ENCODE assay signal across 8 mouse cellular contexts in the genomic region with DNA sequence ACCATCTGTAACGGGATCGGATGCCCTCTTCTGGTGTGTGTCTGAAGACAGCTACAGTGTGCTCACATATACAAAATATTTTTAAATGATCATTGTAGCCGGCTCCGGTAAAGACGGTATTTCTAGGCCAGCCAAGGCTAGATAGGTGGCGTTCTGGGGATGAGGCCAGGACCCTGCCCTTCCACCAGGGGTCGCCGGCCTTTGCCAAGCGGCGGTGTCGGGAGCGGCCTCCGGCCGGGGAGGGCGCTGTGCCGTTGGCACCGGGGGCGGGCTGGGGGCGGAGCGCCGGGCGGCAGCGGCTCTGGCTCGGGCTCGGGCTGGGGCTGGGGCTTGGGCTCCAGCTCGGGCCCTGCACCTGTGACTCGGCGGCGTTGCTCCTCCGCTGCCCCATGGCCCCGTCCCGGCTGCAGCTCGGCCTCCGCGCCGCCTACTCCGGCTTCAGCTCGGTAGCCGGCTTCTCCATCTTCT. TPM values are rescaled to one million over a fixed set of nuclear protein-coding genes. Genes with fewer than 3 reads are reported as not detected.
DNase-seq lines count a peak whose midpoint lies in the region; ATAC-seq and TF ChIP-seq lines count a peak whose summit lies in the region.

No protein-coding gene starts in this region.

- peak overlapping the region; percentile 68 for H3K4me3 ChIP-seq in cerebellum, adult 2 months (replicated peaks; ENCODE audit: insufficient read depth, low read depth, low read length)
- H3K4me3 ChIP-seq in hindbrain, embryonic 11.5 days (ENCODE audit: low read depth, low read length): peak overlapping the region; percentile 82

- peaks cover 28% of the 10 kb centered on the region for H3K4me1 ChIP-seq in cerebellum, adult 2 months (ENCODE audit: control insufficient read depth, insufficient read depth, low read length)
- H3K4me1 ChIP-seq in hindbrain, embryonic 11.5 days (replicated peaks; ENCODE audit: control insufficient read depth, insufficient read depth, low read length): no peaks in the 10 kb centered on the region; the same call in none of the 2 replicates

- under 1% methylated on average over 38 of the region's 39 CpGs for WGBS in cerebellum, adult 2 months
- WGBS in hindbrain, embryonic 11.5 days: 5% methylated on average over 26 of the region's 39 CpGs

- DNase-seq in MEL-GATA-1-ER (ENCODE audit: extremely low read depth, low read depth): peak; percentile 86
- peak; percentile 91 to 92 for DNase-seq in cerebellum, adult 2 months
- peak; percentile 82 for DNase-seq in forelimb bud, embryonic 11.5 days (ENCODE audit: low read depth, low spot score)
- DNase-seq in hindbrain, embryonic 11.5 days (ENCODE audit: low spot score): peak; percentile 90
- DNase-seq in layer of hippocampus, postnatal 10 days (ENCODE audit: low spot score in 2 of 2): peak; percentile 92 to 93
- DNase-seq in lung, postnatal 10 days: peak; percentile 93
- peak; percentile 87 for DNase-seq in ovary, postnatal 14 days (ENCODE audit: low spot score)
- peak; percentile 96 for DNase-seq in thymus, postnatal 14 days

- peak; percentile 68 for TF ChIP-seq POLR2A in cerebellum, adult 2 months (IDR thresholded peaks at IDR 0.05; ENCODE audit: borderline replicate concordance, insufficient read depth, low read length)

- H3K9me3 ChIP-seq in hindbrain, embryonic 11.5 days (ENCODE audit: control insufficient read depth, low read length): no peaks in the 10 kb centered on the region

- ATAC-seq in hindbrain, embryonic 11.5 days (ENCODE audit: low FRiP score): peak; percentile 81

- H3K27me3 ChIP-seq in cerebellum, adult 2 months (ENCODE audit: control insufficient read depth, insufficient read depth, low read length): no peaks in the 10 kb centered on the region
- H3K27me3 ChIP-seq in hindbrain, embryonic 11.5 days (ENCODE audit: control insufficient read depth, insufficient read depth, low read length): peaks cover 4% of the 10 kb centered on the region

- peak overlapping the region; percentile 83 for H3K9ac ChIP-seq in hindbrain, embryonic 11.5 days (ENCODE audit: low read depth, low read length)

- peak; percentile 86 for TF ChIP-seq CTCF in cerebellum, adult 2 months (IDR thresholded peaks at IDR 0.05; ENCODE audit: borderline replicate concordance, insufficient read depth, low read depth, low read length)

- peak overlapping the region; percentile 94 for H3K27ac ChIP-seq in cerebellum, adult 2 months (ENCODE audit: insufficient read depth, low read length)
- H3K27ac ChIP-seq in hindbrain, embryonic 11.5 days (ENCODE audit: low read depth, low read length): no peak overlapping the region

- H3K36me3 ChIP-seq in hindbrain, embryonic 11.5 days (ENCODE audit: control insufficient read depth, insufficient read depth, low read length): no peaks in the 10 kb centered on the region

- peak overlapping the region; percentile 86 for H3K4me2 ChIP-seq in hindbrain, embryonic 11.5 days (replicated peaks; ENCODE audit: low read depth, low read length)

RNA-seq across cellular contexts. Expression of gene Slc48a1, which starts 5.8 kb away (rescaled TPM):
- polyA plus RNA-seq in cerebellum, adult 2 months (2012; rRNA removed): 129 and 133 TPM in 2 replicates
- 28.1 and 28.4 TPM in 2 replicates for polyA plus RNA-seq in hindbrain, embryonic 11.5 days (2014; fragmentation: Nextera tagmentation; extraction: Ambion mirVana)
- 100 to 1,000 TPM; 104 to 118 TPM for total RNA-seq in layer of hippocampus, postnatal 10 days (2021)

RNA-seq across cellular contexts. Expression of gene Rapgef3, which starts 16.4 kb away (rescaled TPM):
- 35.0 and 36.5 TPM in 2 replicates for polyA plus RNA-seq in cerebellum, adult 2 months (2012; rRNA removed)
- polyA plus RNA-seq in hindbrain, embryonic 11.5 days (2014; fragmentation: Nextera tagmentation; extraction: Ambion mirVana): 3.6 and 4.0 TPM in 2 replicates
- total RNA-seq in layer of hippocampus, postnatal 10 days (2021): 10 to 100 TPM; 37.3 to 43.3 TPM

RNA-seq across cellular contexts. Expression of gene Endou, which starts 53.0 kb away (rescaled TPM):
- 1.7 and 1.8 TPM in 2 replicates for polyA plus RNA-seq in cerebellum, adult 2 months (2012; rRNA removed)
- 0.11 TPM in 1 of 2 replicates, not detected in the other for polyA plus RNA-seq in hindbrain, embryonic 11.5 days (2014; fragmentation: Nextera tagmentation; extraction: Ambion mirVana)
- under 1 TPM; 0.62 to 0.73 TPM for total RNA-seq in layer of hippocampus, postnatal 10 days (2021)
